In the genomic region with DNA sequence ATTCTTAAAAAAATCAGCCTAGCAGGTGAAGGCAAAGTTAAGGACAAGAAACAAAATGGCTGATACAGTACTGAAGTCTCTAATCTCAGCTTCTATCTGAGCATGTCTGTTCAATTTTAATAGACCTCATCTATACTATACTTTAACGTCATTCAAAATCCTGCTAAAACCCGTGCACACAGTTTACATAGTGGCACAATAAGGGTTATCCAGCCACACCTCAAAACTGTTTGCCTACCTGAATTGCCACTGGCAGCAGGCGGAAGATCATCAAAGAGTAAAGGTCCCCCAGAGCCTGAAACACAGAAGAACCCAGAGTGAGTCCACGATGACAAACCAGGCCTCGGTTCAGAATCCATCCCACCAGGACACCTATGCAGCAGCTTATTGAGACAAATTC, we compare ENCODE assay signal across 23 mouse cellular contexts. TPM values are rescaled to one million over a fixed set of nuclear protein-coding genes. Genes with fewer than 3 reads are reported as not detected.
"Had no signal": no experiment of that assay in that cellular context is flagged by ENCODE, and none has a peak within 500 bp of the region (broad histone marks: within the 10 kb centered on the region; RNA-seq: fewer than 3 reads in every experiment).

No protein-coding gene starts in this region.

- DNase-seq: kidney, adult 2 months; layer of hippocampus, adult 9-11 months; layer of hippocampus, postnatal 36 days; liver, embryonic 13.5 days; lung, adult 2 months; lung, postnatal 14 days; lung, postnatal 4 days; midbrain, embryonic 14.5 days; right cerebral cortex, adult 18-20 months; right cerebral cortex, postnatal 14 days; right cerebral cortex, postnatal 4 days; thymus, adult 18-20 months; thymus, postnatal 14 days; thymus, postnatal 4 days had no signal

- H3K4me1 ChIP-seq: neural tube, embryonic 12.5 days had no signal

- H3K9me3 ChIP-seq: liver, embryonic 13.5 days; neural tube, embryonic 12.5 days; neural tube, embryonic 15.5 days had no signal

- H3K27ac ChIP-seq: kidney, postnatal 0 days; layer of hippocampus, adult 2 months; left cerebral cortex, adult 2 months; liver, embryonic 13.5 days; neural tube, embryonic 12.5 days; neural tube, embryonic 15.5 days had no signal

- H3K9ac ChIP-seq: liver, embryonic 13.5 days; neural tube, embryonic 12.5 days; neural tube, embryonic 15.5 days had no signal

- H3K27me3 ChIP-seq: liver, embryonic 13.5 days; neural tube, embryonic 12.5 days; neural tube, embryonic 15.5 days had no signal

- H3K4me3 ChIP-seq: layer of hippocampus, adult 2 months; left cerebral cortex, adult 2 months; liver, embryonic 13.5 days; neural tube, embryonic 12.5 days; neural tube, embryonic 15.5 days had no signal

- H3K4me2 ChIP-seq: liver, embryonic 13.5 days; midbrain, embryonic 11.5 days; neural tube, embryonic 12.5 days; neural tube, embryonic 15.5 days had no signal

RNA-seq across cellular contexts. Expression of a gene that starts 24.1 kb away (rescaled TPM):
- total RNA-seq: layer of hippocampus, adult 2 months; layer of hippocampus, postnatal 36 days; liver, adult 2 months had no signal
- polyA plus RNA-seq: liver, adult 2 months had no signal

RNA-seq across cellular contexts. Expression of a gene that starts 39.6 kb away (rescaled TPM):
- total RNA-seq: layer of hippocampus, postnatal 36 days; left cerebral cortex, postnatal 10 days; liver, adult 2 months; megakaryocyte progenitor cell, adult 5-6 weeks had no signal
- polyA plus RNA-seq: liver, adult 2 months; midbrain, embryonic 14.5 days had no signal
